Mouse (Mus musculus): ENCODE measurements at regions not wholly inside any gene's neighbourhood (a gene's known extent, or its start where the extent isn't known, plus 50 kb on each side); places are given as distances from the start of the nearest gene placed in this dataset.
"Not testable (repeated sequence)": the region's sequence is repeated elsewhere in the genome, so short reads cannot be mapped to it uniquely, and the experiment has no call there.

- no peak for DNase-seq
Observed at GRCm38 (mm10) chr1:30751138-30751907, 122.4 kb downstream of the Phf3 start.

- DNase-seq: no peak
Observed at GRCm38 (mm10) chr1:30741955-30742354, 131.8 kb downstream of the Phf3 start.

GRCm38 (mm10) chr1:30740831-30741230, 132.9 kb downstream of the Phf3 start:
- peak; percentile 50 for DNase-seq

- no peak for DNase-seq
Observed at GRCm38 (mm10) chr1:30721519-30721918, 152.2 kb downstream of the Phf3 start.

- DNase-seq: no peak
Observed at GRCm38 (mm10) chr1:30720829-30721228, 152.9 kb downstream of the Phf3 start.

- DNase-seq: no peak
Observed at GRCm38 (mm10) chr1:30718578-30718977, 155.1 kb downstream of the Phf3 start.

GRCm38 (mm10) chr1:30716346-30716745, 157.4 kb downstream of the Phf3 start:
- DNase-seq: no peak

- no peak for DNase-seq
Observed at GRCm38 (mm10) chr1:30701116-30701515, 172.6 kb downstream of the Phf3 start.

GRCm38 (mm10) chr1:30700399-30701081, 173.2 kb downstream of the Phf3 start:
- no peak for DNase-seq

- no peak for DNase-seq
Observed at GRCm38 (mm10) chr1:30696342-30696741, 177.4 kb downstream of the Phf3 start.

- DNase-seq: no peak
Observed at GRCm38 (mm10) chr1:30685318-30685717, 188.4 kb downstream of the Phf3 start.

GRCm38 (mm10) chr1:30683889-30684288, 189.8 kb downstream of the Phf3 start:
- no peak for DNase-seq

GRCm38 (mm10) chr1:30639807-30640206, 233.9 kb downstream of the Phf3 start:
- DNase-seq: no peak

GRCm38 (mm10) chr1:30632760-30633159, 241.0 kb downstream of the Phf3 start:
- no peak for DNase-seq

- peak; percentile 34 for DNase-seq
Observed at GRCm38 (mm10) chr1:30627796-30628195, 245.9 kb downstream of the Phf3 start.

- no peak for DNase-seq
Observed at GRCm38 (mm10) chr1:30595122-30595730, 278.5 kb downstream of the Phf3 start.

- no peak for DNase-seq
Observed at GRCm38 (mm10) chr1:30594036-30594435, 279.7 kb downstream of the Phf3 start.

GRCm38 (mm10) chr1:30590721-30591120, 283.0 kb downstream of the Phf3 start:
- no peak for DNase-seq

GRCm38 (mm10) chr1:30588885-30589284, 284.8 kb downstream of the Phf3 start:
- DNase-seq: no peak

- no peak for DNase-seq
Observed at GRCm38 (mm10) chr1:30588336-30588735, 285.4 kb downstream of the Phf3 start.

GRCm38 (mm10) chr1:30584806-30585205, 288.9 kb downstream of the Phf3 start:
- DNase-seq: peak; percentile 21

- no peak for DNase-seq
Observed at GRCm38 (mm10) chr1:30583860-30584259, 289.9 kb downstream of the Phf3 start.

GRCm38 (mm10) chr1:30564757-30565156, 309.0 kb downstream of the Phf3 start:
- no peak for DNase-seq

GRCm38 (mm10) chr1:30548761-30549160, 325.0 kb downstream of the Phf3 start:
- DNase-seq: not testable (repeated sequence)

All from kidney, adult 9 months (tissue).